Mouse (Mus musculus) embryo, embryonic 10 days (tissue): ENCODE data around the gene B4galt3.

Experiments used
- DNase-seq: peaks from one replicate; pipeline ENCODE4 v3.0.0-alpha.2; 2015; ENCODE audit warnings: low spot score

Gene B4galt3

DNA sequence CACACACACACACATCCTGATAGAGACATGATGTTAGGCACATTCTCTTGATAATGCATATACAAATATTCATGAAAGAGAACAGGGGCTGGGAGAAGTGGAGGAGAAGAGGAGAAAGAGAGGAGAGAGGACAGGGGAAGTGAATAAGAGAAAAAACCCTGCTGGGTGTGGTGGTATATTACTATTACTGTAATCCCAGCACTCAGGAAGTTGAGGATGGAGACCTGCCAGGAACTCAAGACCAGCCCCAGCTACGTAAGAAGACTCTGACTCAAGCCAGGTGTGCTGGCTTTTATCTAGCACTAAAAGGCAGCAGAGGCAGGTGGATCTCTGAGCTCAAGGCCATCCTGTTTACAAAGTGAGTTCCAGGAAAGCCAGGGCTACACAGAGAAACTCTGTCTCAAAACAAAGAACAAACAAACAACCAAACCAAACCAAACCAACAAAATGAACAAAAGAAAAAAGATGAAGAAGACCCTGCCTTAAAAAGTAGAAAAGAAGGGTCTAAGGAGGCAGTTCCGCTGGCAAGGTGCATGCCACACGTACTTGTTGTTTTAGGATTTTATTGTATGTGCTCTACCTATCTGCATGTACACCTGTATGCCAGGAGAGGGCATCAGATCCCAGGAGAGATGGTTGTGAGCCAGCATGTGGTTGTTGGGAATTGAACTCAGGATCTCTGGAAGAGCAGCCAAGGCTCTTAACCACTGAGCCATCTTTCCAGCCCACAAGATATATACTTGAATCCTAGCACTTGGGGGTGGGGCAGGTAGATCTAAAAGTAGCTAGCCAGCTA, 6.3 kb upstream of the B4galt3 start:
- DNase-seq: no peak

- DNase-seq: no peak
Measured at GRCm38 (mm10) chr1:171265971-171266744, 4.0 kb upstream of the B4galt3 start.

DNA sequence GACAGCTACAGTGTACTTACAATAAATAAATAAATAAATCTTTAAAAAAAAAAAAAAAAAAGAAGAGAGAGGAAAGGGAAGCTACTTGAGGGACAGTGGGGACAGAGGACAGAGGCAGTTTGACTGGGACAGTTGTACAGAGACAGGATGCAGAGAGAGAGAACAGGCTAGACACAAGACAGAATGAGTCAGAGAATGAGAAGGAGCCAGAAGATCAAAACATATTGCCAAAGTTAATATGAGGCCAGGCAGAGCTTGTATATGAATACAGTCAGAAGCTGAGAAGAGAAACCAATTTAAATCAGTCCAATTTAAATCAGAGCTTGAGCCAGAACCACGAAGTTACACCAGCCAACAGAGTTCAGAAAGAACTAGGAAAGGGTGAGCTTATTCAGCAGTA, 1.8 kb upstream of the B4galt3 start:
- no peak for DNase-seq

- DNase-seq: no peak
Measured at GRCm38 (mm10) chr1:171270573-171270900, 409 bp downstream of the B4galt3 start.

- no peak for DNase-seq
Measured at GRCm38 (mm10) chr1:171271196-171271595, 1.1 kb downstream of the B4galt3 start.

DNA sequence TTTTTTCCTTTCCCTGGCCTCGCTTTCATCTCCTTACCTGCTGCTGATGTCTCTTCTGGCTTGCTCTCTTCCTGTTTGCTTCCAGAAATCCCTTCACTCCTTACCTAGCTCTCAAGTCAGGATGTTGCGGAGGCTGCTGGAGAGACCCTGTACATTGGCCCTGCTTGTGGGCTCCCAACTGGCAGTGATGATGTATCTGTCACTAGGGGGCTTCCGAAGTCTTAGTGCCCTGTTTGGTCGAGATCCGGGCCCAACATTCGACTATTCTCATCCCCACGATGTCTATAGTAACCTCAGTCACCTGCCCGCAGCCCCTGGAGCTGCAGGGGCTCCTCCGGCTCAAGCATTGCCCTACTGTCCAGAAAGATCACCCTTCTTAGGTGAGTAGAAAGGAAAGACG, 1.5 kb downstream of the B4galt3 start:
- DNase-seq: no peak

GRCm38 (mm10) chr1:171272086-171272485, 2.0 kb downstream of the B4galt3 start:
- no peak for DNase-seq

DNA sequence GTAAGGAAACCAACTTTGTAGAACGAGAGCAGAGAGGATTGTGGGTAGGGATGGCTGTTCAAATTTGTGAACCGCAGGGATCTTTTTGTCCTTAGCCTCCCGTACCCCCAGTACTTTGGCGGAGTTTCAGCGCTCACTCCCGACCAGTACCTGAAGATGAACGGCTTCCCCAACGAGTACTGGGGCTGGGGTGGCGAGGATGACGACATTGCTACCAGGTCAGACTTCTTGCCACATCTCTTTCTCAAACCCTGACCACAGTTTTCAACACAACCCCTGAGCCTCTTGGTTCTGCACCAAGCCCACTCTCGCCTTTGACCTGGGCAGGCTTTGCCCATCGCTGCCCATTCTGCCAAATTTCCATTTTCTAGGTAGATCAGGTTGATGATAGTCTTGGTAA, 4.0 kb downstream of the B4galt3 start:
- no peak for DNase-seq

- no peak for DNase-seq
Measured at GRCm38 (mm10) chr1:171275144-171275734, 5.1 kb downstream of the B4galt3 start.

- DNase-seq: no peak
Measured at GRCm38 (mm10) chr1:171276110-171276748, 6.1 kb downstream of the B4galt3 start.

- no peak for DNase-seq
Measured at GRCm38 (mm10) chr1:171277736-171278135, 7.6 kb downstream of the B4galt3 start.

DNA sequence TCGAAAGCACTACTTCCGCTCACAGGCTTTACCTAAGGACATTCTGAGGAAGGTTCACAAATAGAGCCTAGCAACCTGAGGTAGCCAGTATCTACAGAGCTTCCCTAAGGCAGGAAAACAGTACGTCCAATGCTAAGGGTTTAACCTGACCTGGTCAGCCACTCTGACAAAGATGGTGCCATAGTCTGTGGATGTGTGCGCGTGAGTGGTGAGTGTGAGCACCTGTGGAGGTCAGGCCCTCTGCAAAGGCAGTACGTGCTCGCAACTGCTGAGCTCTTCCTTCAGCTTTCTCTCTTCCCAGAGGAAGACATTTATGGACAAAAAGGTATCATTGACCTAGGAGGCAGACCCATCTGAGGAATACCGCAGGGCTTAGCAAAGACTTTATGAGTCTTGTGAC, 8.3 kb downstream of the B4galt3 start:
- DNase-seq: no peak

DNA sequence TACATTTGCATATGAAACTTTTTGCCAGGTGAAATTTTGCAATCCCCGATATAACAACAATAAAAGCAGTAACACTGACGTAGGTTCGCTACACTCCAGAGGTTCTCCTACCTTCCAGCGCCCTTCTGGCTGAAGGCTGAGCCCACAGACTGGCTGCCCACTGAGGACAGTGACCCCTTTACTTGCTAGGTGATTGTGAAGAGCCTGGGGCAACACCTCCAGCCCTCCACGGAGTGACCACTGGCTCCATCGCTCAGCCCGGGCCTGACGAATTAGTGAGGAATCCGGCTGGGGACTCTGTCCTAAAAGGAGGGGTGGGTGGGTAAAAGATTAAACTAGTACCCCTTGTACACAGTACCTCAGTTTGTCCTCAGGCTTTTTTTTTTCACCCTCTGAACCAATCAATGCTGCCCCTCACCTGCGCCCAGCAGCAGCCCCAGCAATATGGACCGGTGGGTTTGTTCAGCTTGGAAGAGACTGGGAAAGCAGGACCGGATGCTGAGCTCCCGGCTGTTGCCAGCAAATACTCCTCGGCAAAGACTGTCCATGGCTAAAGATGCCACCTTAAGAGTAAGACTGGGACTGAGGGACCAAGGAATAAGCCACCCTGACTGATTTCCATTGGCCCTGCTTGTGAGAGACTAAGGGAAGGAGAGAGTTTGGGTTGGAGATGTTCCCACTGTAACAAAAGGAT, 9.0 kb downstream of the B4galt3 start:
- no peak for DNase-seq

DNA sequence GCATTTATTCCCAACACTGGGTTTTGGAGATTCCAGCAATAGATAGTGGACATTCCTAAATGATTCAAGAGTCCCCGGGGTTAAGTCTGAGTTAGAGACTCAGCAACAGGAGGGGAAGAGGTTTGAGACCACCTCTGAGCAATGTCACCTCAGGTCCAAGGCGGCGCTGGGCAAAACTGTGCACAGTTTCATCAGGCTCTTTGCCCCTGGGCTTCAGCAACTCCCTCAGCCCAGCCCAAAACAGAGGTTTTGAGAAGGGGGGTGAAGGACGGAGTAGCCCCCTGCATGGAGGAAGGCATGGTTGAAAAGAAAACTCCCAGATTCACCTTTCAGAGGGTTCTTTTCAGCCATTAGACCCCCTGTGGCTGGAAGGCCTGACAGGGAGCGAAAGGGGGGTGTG, 9.6 kb downstream of the B4galt3 start:
- DNase-seq: no peak

GRCm38 (mm10) chr1:171280250-171280915, 10.3 kb downstream of the B4galt3 start:
- DNase-seq: no peak

- DNase-seq: peak; percentile 98
Measured at GRCm38 (mm10) chr1:171280916-171281527, 10.9 kb downstream of the B4galt3 start, which contains the start of gene Ppox. Ppox (minus strand) TSS chr1:171281186.

DNA sequence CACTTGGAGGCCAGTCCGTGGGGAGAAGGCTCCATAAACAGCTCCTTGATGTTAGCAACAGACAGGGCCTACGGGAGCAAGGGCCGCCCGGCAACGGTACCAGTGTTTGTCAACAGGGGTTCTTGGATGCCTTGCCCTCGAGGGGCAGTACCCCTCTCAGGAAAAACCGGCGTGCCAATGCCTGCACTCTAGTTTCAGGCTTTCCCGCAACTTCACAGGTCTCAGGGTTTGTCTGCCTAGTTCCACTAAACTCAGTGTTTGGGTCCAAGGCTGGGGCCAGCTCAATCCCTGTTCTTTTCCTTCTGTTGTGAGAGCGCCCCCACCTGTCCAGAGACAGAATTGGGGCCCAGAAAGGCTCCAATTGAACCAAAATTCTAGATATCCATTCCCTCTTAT, 11.4 kb downstream of the B4galt3 start:
- DNase-seq: peak; percentile 81

DNA sequence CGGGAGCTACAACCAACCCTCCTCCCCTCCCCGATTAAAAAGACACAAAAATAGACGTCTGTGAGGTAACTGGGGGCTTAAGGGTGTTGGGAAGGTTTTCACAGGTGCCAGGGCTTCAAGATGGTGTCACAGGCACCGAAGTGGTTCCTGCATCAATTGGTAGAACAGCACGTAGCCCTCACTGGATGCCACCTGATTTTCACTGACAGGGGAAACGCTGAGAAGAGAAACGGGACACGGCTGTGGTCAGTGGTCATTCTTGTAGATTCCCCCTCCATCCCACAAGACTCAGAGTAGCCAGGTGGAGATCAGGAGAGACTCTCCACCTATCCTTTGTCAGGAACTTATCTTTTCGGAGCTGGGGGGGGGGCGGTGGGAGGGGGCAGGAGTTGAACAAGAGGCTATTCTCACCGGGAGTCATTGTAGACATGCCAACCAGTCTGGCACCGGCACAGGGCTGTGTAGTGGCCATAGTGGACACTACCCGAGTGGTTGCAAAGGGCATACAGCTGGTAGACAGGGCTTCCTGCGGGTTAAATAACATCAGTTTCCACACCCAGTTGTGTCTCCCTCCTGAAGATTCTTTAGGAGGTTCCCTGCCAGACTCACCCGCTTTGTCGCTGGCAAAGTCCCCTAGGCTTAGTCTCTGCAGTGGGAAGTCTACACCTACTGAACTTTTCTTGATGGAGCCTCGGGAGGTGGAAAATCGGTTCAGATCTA, 12.1 kb downstream of the B4galt3 start:
- no peak for DNase-seq

- no peak for DNase-seq
Measured at GRCm38 (mm10) chr1:171283188-171284160, 13.3 kb downstream of the B4galt3 start.
